Mouse (Mus musculus) ovary, postnatal 10 days (tissue): Measurements from ENCODE around the gene Chfr.
"Not testable (repeated sequence)": the region's sequence is repeated elsewhere in the genome, so short reads cannot be mapped to it uniquely, and the experiment has no call there.

Source experiments
- DNase-seq: peaks from one replicate; pipeline ENCODE4 v3.0.0; 2022; ENCODE audit warnings: low spot score

Chfr gene

GRCm38 (mm10) chr5:110108305-110108628 is 27.4 kb upstream of the Chfr start:
- no peak for DNase-seq

GRCm38 (mm10) chr5:110109991-110110441 is 25.6 kb upstream of the Chfr start, which contains the start of gene Zfp605:
Zfp605 (plus strand) TSS chr5:110110092.
- peak; percentile 82 for DNase-seq

- DNase-seq: not testable (repeated sequence)
Observed at GRCm38 (mm10) chr5:110122380-110122779, 13.3 kb upstream of the Chfr start.

- no peak for DNase-seq
Observed at GRCm38 (mm10) chr5:110136087-110136464, 434 bp downstream of the Chfr start.

GRCm38 (mm10) chr5:110137816-110138215 is 2.2 kb downstream of the Chfr start:
- DNase-seq: no peak

GRCm38 (mm10) chr5:110139325-110139724 is 3.7 kb downstream of the Chfr start:
- no peak for DNase-seq

GRCm38 (mm10) chr5:110140424-110140823 is 4.8 kb downstream of the Chfr start:
- DNase-seq: no peak

- no peak for DNase-seq
Observed at GRCm38 (mm10) chr5:110142309-110142708, 6.7 kb downstream of the Chfr start.

- DNase-seq: no peak
Observed at GRCm38 (mm10) chr5:110143007-110143406, 7.4 kb downstream of the Chfr start.

- no peak for DNase-seq
Observed at GRCm38 (mm10) chr5:110169374-110169773, 33.7 kb downstream of the Chfr start.

- peak; percentile 72 for DNase-seq
Observed at GRCm38 (mm10) chr5:110176362-110177020, 40.8 kb downstream of the Chfr start, which contains the start of gene Golga3. Golga3 (plus strand) TSS chr5:110176701.

- DNase-seq: no peak
Observed at GRCm38 (mm10) chr5:110177021-110177420, 41.4 kb downstream of the Chfr start.

GRCm38 (mm10) chr5:110178628-110179027 is 43.0 kb downstream of the Chfr start:
- DNase-seq: no peak

GRCm38 (mm10) chr5:110181716-110182115 is 46.1 kb downstream of the Chfr start:
- no peak for DNase-seq

- no peak for DNase-seq
Observed at GRCm38 (mm10) chr5:110203164-110203895, 67.7 kb downstream of the Chfr start.

- no peak for DNase-seq
Observed at GRCm38 (mm10) chr5:110204777-110205176, 69.1 kb downstream of the Chfr start.

- DNase-seq: no peak
Observed at GRCm38 (mm10) chr5:110211312-110211711, 75.7 kb downstream of the Chfr start.

- no peak for DNase-seq
Observed at GRCm38 (mm10) chr5:110216780-110217179, 81.1 kb downstream of the Chfr start.

GRCm38 (mm10) chr5:110220331-110220730 is 84.7 kb downstream of the Chfr start:
- no peak for DNase-seq
